Mouse (Mus musculus) c-Kit-negative CD71-positive TER-119-positive erythroid progenitor cells, embryonic 14.5 days (primary cell): ENCODE results near the gene Lpp.

Experiments used
- DNase-seq: peaks from one replicate; pipeline ENCODE4 v3.0.0-alpha.2; 2013; ENCODE audit warnings: low read depth, low spot score

The Lpp gene

GRCm38 (mm10) chr16:24622226-24623194, 229.2 kb downstream of the Lpp start:
- DNase-seq: no peak

GRCm38 (mm10) chr16:24624335-24624734, 231.0 kb downstream of the Lpp start:
- DNase-seq: no peak

DNA sequence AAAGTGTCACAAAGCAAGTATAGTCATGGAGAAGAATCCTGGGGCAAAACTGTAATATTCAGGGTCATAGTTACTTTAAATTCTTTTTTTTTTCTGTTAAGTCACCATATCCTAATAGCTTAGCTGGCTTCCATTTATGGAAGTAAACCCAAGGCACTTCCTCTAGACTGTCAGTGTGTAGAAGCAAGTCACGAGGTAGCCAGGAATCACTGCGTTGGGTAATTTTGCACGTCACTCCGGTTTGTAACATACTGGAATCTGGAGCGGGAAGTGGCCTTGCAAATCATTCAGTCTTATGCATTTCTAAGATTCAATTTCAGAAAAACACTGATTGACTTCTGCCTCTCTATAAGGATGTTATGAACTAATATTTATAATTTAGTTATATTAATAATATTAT, 232.3 kb downstream of the Lpp start:
- no peak for DNase-seq

DNA sequence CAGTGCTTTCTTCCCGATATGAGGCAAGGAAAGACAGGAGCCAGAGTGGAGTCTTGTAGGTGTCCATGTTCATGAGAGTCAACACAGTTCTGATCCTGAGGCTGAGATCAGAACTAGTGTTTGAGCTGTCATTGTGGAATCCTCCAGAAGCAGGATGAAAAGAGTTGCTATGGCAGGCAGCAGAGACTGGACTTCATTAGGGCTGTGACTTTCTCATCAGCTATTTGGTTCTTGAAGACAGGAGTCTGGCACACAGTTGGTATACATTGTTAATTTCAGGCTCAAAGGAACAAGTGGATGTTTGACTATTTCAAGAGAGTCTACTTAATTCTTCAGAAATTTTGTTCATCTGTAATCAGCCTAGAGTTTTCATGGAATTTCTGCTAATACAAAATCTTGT, 235.5 kb downstream of the Lpp start:
- no peak for DNase-seq

- DNase-seq: no peak
Observed at GRCm38 (mm10) chr16:24629218-24630172, 236.2 kb downstream of the Lpp start.

DNA sequence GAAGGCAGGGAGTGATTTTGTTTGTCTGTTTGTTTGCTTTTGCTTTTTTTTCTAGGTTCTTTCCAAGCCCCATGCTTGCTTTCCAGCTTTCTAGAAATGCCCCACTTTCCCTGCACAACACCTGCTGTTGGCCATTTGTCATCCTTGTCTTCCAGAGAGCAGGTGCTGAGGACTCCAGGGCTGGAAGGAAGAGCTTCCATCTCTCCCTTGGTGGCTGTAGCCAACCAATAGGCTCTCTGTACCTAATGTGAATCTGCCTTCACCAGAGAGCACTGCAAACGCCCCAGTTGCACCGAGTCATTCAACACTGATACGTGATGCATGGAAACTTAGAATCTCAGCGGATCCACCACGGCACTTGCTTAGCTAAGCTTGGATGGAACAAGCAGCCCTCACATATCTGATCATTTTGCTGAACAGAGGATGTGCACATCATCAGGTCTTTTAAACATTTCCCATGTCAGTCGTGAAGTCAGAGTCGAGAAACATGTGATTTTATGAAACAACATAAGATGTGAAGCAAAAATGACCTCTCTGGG, 242.1 kb downstream of the Lpp start:
- DNase-seq: no peak

- DNase-seq: no peak
Observed at GRCm38 (mm10) chr16:24636894-24637293, 243.6 kb downstream of the Lpp start.

GRCm38 (mm10) chr16:24641003-24641797, 247.9 kb downstream of the Lpp start:
- DNase-seq: no peak

- DNase-seq: no peak
Observed at GRCm38 (mm10) chr16:24643024-24643635, 249.8 kb downstream of the Lpp start.

DNA sequence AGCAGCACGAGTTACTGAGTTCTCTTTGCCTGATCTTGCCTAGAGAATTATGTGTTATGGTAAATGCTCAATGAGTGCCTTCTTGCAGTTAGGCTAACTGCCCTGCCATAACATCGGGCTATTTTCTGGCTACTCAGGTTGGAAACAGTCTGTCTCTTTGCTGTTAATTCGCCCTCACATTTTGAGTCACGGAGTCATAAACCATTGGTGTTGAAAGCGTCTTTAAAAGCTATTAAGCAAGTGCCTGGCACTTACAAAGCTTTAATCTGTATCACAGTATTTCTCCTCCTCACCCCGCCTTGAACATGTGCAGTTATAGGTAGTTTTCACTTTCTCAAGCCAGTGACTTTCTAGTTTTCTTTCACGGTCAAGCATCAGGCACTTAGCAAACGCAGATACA, 250.8 kb downstream of the Lpp start:
- no peak for DNase-seq

DNA sequence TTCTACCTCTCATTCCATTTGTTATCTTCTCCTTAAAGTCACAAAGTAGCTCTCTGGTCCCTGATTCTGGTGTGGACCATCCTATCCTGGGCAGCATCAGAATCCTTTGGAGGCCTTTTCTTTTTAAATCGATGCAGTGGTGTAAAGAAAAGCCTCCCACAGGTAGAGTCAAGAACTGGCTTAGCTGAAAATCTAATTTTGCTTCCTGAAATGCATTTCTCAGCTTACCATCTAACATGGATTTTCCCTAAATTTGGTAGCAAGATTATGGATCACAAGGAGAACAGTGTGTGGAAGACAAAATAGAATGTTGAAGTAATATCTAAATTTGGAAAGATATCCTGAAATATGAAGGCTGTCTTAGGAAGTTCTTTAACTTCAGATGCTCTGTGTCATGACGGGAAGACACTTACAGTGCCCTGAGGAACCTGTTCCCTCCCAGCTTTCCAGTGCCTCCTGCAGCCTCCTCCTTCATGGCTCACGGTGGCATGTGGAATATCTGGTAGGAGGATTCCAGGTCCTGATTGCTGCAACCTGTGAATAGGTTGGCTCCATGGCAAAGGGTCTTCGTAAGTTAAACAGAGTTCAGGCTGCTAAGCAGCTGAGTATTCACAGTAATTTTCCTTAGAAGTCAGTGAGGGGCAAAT, 251.6 kb downstream of the Lpp start:
- no peak for DNase-seq

DNA sequence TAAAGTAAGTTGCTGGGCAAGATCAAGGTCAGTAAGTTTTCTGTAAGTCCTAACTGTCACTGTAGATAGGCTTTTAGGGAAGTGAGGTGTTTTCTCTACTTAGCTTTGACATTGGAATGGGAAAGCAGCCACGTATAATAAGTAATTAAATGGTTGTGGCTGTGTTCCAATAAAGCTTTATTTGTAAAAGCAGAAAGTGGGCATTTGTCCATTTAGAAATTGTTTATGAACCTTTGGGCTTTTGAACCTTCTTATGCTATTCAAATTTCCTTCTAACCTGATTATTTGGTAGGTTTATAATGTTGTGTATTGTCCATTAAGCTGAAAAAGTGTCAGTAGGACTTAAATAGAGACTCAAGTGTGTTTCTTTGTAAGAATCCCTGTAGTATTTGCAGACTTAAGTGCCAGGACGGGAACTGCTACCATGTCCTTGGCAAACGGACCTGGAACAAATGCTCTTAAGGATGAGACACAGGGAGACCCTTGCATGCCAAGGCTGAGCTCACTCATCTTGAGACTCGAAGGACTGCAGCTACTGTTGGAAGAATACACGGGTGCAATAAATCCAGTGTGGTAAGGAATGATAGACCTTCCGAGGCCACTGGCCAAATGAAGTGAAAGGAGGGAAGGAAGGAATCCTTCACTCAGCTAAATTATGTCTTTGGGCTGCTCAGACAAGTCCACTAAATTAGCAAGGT, 252.7 kb downstream of the Lpp start:
- no peak for DNase-seq

DNA sequence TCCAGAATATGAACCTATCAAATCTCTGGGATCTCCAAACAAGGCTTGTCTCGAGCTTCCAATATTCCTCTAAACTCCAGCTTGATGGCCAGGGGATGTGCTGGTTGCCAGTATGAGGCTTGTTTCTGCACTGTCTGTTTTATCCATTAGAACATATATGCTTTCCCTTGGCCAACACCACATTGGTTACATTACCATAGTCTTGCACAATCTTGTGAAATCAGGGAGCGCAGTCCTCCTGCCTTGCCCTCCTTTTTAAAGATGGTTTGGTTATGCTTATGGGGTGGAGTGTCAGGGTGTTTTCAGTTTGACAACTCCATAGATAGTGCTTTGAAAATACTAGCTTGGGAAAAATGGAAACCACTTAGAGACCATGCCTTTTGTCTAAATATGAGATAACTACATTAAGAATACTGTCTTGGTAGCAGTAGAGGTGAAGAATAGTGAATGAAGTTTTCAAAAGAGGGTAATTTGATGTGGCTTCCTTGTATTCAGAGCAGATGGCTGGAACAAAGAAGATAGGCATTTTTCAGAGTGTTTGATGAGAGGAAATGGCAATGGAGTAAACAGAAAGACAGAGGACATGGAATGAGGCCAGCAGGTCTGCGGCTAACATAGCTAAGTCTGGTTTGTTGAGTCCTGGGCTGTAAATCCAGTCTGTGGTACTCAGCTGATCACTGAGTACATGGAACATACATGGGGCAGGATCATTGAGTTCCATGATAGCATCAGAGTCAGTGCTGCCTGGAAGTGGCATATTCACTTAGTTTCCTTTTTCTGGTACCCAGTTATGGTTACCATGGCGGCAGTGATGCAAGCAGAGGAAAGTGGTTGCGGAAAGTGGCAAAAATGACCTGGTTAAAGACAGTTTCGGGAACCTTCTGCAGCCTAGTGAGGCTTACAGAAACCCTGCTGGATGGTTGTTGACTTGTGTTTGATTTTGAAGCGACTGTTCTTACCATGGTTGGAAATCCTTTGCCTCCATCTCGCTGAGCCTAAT, 258.6 kb downstream of the Lpp start:
- no peak for DNase-seq

GRCm38 (mm10) chr16:24653041-24653440, 259.7 kb downstream of the Lpp start:
- DNase-seq: no peak

DNA sequence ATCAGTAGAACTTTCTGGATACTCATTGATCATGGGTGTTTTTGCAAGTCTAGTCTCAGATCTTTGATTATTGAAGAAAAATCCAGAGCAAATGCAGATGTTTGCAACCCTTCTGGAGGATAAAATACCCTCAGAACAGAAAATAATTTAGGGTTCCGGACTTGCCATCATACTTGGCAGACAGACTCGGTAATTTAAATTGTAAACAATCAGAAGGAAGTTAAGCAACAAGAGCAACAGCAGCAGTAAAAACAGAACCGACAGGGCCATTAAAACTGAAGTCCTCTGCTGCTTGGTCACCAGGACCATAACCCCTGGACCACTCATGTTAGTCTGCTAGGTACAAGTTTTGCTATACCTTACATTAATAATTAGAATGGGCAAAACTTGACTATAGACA, 261.8 kb downstream of the Lpp start:
- no peak for DNase-seq

DNA sequence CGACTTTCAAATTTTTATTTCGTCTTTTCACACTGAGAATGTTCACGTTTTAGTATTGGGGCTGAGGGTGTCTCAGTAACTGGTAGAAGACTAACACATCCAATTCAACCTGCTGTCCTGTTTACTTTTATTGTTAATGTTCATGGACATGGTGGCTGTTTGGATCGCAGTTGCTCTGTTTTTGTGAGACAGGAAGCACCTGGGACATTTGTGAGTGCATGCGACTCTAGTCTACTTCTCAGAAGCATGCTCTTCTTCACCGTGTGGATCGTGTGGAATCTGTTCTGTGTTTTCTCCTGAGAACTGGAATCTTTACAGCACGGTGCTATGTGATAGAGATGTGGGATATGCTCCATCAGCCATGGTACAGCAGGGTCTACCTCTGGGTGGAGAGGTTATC, 262.7 kb downstream of the Lpp start:
- DNase-seq: no peak

GRCm38 (mm10) chr16:24656752-24657151, 263.4 kb downstream of the Lpp start:
- no peak for DNase-seq

DNA sequence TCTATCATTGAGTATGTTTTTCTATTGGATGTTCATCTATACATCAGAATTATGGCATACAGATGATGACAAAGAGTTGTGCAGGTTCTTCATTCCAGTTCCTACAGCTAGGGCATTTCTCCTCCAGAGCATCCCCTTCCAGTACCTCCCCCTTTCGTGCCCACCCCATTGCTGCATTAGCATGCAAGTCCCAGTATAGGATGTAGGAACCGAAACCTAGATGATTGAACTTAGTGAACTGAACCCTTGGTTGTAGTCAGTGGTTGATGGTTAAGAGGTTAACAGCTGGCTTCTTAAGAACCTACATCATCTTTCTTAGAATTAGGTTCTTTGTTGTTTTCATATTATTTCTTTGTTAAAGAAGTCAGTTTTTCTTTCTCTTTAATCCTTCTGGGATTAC, 265.7 kb downstream of the Lpp start:
- DNase-seq: no peak
